Mouse (Mus musculus) megakaryocyte-erythroid progenitor cell, adult 5-6 weeks (primary cell): ENCODE measurements around the gene Krt25. TPM values are rescaled to one million over a fixed set of nuclear protein-coding genes. Genes with fewer than 3 reads are reported as not detected.
A peak's percentile ranks its signal among the peaks of the same experiment; 100 is the strongest.

Experiments
- ATAC-seq: replicated peaks from 2 replicates; pipeline ENCODE4 v1.8.0; 2016; ENCODE audit warnings: mild to moderate bottlenecking, inconsistent platforms; ENCODE audit not compliant: severe bottlenecking, poor library complexity, low FRiP score, low TSS enrichment
- total RNA-seq, 2 experiments: library from RNA; stranded (forward) in 1 of 2; stranded (reverse) in 1 of 2; fragments of 200-1000, 215-1000 nt in 1 of 2; fragments of >200 nt in 1 of 2; fragmentation: Nextera tagmentation in 1 of 2; gene quantifications; 2 replicates each; pipeline ENCODE4 v1.2.3; 2014 to 2017

Gene Krt25
- total RNA-seq (2014; fragmentation: Nextera tagmentation) (not detected in 2 replicates), total RNA-seq (2017) (not detected in 2 replicates)

DNA sequence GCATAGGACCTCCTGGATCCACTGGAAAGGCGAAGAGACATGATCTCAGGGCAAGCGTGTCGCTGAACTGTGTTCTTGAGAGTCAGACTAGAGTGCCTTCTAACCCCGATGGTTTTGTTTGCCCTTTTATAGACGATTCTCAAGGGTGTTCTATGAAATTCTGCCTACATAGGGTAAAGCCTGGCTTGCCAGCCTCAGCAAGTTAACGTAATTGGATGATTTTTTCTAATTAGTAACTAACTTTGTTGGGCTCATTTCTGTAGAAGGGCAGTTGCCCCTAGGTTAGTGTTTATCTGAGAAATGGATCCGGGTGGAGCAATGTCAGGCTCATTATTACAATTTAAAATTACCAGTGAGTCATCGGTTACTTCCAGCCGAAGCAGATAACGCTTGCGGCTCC lies at the start of gene Krt25:
Gene Krt25, minus strand, starts transcription at position 101 of the 400 bp plus-strand sequence.
- ATAC-seq: no peak

DNA sequence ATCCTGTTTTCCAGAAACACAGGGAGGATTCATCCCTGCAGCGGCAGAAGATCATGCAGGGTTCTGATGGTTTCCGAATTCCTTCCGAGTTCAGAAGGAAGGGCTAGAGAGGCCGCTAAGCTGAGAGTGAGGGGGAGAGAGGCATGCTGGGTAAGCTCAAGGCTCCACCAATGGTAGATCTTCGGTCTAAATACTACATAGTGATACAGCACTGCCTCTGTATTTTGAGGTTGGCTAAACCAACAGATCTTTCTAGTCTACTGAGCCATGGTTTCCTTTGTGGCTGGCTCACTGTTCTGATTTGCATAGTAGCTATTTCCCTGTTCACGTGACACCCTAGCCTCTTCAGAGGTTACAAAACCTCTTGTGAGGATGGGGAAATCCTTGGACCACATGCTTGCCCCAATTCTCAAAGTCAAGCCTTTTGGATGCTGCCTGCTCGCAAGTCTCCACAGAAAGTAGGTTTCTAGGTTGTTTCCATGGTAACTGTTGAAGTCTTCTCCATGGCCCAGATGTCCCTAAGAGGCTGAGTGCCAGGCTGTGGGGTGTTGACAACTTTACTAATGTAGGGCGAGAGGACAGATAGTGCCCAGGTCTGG lies 47.2 kb upstream of the Krt25 start:
- ATAC-seq: no peak

DNA sequence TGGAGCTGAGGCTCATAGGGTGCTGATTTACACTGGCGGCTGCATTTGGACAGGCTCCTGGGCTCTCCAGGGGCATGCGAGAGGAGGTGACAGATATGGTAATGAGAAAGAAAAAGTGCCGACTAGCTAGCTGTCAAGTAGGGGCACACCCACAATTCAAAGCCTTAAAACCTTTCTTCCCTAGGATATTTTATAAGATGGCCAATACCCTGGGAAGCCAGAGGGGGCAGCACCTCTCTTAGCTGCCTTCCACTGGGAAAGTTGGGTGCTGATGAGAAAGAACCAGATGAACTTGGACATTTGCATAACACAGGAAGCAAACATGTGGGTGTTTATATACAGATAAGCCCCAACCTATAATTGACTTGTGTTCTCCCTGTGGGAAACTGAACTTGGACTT lies 46.5 kb upstream of the Krt25 start:
- no peak for ATAC-seq

DNA sequence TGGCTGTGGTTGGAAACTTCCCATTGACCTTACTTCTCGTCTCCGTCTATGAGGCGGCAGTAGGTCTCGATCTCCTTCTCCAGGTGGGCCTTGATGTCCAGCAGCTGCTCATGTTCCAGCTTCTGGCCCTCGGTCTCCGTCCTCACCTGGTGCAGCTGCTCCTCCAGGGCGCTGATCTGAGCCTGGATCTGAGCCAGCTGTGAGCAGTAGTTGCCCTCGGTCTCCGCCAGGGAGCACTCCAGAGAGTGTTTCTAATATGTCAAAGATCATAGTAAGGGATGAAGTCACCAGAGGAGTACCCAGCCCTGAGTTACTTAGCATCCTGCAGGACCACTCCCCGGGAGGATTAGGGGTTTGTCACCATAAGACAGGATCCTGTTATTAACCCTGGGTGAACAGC lies 44.0 kb upstream of the Krt25 start:
- peak; percentile 52 for ATAC-seq

DNA sequence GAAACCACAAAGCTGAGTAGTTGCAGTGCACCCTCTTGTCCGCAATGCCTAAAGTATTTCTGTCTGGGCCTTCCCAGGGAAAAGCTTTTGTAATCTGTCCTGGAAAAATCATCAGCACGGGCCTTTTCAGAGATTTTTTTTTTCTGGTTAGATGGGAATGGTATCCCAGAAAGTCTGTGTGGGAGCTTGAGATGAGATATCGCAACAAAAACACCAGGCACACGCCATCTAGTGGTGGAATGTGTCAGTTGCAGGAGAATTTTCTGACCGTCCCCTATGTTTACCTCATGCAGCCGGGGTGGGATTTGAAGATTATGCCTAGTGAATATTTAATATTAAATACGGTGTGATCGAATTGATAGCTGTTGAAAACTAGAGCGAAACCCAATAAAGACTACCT lies 41.7 kb upstream of the Krt25 start:
- no peak for ATAC-seq

DNA sequence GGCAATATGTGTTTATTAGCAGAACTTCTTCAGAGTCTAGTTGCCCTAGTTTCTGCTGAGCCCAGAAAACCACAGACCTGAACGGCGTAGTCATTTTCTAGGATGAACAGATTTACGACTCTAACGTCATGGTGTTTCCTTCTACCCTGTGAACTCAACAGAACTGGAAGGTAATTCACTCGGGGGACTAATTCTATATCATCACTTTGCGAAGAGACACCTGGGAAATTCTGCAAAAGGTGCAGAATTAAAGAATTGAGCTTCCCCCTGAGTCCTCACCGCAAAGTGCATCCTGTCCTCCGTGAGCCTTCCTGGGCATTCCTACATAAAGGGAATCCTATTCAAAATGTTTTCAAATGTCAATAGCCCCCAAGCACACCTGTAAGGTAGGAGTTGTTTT lies 38.7 kb upstream of the Krt25 start:
- ATAC-seq: no peak

DNA sequence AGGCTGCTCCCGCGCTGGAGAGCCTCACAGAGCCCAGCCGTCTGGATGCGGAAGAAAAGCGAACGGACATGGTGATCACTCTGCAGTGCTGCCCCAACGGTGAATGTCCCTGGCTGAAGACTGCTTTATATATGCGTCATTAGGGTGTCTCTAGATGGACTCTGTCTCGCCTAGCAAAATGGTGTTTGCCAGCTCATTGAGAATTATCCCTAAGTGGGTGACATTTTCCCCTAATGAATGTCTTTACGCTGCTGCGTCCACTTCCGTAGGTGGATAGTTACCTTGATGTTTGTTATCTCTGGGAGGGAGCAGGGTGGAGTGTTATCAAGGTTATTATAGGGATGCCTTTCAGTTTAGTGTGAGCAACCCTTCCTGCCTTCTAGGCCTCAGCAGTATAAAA lies 28.3 kb upstream of the Krt25 start, which contains the start of gene Krt27:
Gene Krt27, minus strand, starts transcription at position 101 of the 400 bp plus-strand sequence.
- ATAC-seq: no peak

DNA sequence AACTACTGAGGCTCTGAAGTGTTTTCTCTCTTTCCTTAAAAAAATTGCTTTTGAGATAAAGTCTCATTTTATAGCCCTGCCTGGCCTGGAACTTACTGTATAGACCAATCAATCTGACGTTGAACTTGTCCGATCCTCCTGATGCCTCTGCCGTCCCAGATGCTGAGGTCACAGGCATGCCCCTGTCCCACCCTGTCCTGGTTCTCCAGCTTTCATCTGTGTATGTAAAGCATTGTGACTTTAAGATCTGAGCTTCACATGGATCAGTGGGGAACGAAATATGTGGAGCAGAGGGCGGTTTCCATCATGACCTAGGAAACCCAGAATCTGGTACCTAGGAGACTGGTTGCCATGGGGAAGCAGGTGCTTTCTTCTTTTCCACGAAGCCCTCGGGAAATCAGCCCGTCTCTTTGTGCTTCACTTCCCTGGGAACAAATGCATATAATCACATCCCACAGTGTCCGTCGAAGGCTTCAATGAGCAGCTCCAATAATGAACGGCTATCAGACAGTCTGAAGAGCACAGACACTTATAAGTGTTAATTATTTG lies 16.6 kb upstream of the Krt25 start:
- no peak for ATAC-seq

DNA sequence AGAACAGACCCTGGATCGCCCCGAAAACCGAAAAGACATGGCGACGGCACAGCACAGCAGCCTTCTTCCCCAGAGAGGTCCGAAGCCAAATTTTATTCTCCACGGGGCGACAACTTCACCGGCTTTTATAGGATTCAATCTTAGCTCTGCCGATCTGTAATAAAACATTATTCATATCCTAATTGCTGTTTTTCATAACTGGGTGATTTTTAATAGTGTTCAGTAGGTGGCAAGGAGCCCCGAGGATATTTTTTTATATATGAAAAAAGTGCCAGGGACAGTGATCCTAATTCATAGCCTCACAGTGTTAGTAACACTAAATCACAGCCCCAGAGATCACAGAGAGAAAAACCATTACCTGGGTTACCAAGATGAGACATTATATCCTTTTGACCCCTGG lies 15.1 kb upstream of the Krt25 start, which contains the start of gene Krt26:
Gene Krt26, minus strand, starts transcription at position 101 of the 400 bp plus-strand sequence.
- no peak for ATAC-seq

DNA sequence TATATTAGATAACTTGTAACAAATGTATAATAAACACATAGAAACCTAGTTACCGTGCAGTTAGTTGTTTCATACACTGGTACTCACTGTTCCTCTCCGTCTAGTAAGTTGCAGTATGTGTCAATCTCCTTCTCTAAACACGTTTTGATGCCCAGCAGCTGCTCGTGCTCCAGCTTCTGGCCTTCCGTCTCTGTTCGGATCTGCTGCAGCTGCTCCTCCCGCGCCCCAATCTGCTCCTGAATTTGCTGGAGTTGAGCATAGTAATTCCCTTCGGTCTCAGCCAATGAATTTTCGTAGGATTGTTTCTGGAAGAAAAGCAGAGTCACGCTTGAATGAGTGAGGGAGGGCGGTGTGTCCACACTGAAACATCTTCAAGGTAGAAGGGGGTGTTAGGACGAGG lies 10.7 kb upstream of the Krt25 start:
- ATAC-seq: no peak

DNA sequence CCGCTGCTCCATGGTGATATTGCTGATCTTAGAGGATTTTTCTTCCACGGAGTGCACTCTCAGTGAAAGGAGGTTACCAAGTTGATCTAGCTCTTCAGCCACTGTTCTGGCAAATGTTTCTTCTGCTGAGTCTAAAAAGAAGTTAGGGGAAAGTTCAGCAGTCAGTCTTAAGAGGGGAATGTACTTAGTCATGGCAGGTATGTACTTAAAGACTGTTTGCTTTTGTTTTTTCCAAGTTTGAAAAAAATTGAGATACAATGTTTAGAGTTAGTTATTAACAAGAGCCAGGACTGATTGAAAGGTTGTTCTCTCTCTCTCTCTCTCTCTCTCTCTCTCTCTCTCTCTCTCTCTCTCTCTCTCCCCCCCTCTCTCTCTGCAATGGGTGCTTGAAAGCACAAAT lies 6.9 kb upstream of the Krt25 start:
- no peak for ATAC-seq

DNA sequence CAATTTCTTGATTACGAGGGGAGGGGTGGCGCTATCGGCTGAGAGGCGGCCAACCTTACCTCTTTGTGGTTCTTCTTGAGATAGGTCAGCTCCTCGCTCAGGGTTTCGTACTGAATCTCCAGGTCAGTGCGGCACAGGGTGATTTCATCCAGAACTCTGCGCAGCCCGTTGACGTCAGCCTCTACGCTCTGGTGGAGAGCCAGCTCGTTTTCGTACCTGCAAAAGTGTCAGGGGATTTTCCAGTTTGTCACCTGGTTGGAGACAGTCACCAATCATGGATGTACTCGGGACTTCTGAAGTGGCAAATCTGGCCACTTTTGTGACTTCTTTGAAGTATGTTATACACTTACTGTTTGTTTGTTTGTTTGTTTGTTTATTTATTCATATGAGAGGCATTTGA lies 1.7 kb downstream of the Krt25 start:
- ATAC-seq: no peak

DNA sequence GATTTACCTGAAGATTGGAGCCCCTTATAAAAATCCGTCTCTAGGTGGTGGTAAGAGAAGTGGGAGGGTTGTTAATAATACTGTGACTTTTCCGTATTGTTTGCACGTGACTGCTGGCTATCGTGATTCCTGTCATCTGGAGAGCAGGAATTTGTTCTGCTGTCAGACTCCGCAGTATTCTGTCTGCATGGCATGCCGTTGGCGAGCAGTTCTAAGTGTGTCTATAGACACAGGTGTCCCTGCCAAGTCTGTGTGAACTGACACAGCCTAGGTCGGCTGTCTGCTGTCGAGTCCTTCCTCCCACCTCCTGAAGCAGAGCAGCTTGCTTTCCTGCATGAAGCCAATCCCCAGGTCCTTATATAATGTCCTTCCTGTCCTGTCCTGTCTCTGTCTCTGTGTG lies 3.6 kb downstream of the Krt25 start:
- no peak for ATAC-seq

DNA sequence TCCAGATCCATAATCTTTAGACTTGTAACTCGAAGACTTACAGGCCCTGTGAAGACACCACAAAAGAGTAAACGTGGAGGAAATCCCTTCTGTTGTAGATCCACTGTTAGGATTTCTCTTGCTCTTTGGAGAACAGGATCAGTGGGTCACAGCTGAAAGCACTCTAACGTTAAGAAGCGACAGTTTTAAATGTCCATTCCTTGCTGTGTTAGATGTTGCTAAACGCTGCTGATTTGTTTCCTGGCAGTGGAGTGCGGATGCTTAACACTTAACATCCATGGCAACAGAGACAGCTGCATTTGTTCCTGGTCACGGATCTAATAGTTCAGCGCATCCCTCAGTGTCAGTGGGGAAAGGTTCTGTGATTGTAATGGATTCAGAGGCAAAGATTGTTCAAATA lies 6.2 kb downstream of the Krt25 start:
- no peak for ATAC-seq

DNA sequence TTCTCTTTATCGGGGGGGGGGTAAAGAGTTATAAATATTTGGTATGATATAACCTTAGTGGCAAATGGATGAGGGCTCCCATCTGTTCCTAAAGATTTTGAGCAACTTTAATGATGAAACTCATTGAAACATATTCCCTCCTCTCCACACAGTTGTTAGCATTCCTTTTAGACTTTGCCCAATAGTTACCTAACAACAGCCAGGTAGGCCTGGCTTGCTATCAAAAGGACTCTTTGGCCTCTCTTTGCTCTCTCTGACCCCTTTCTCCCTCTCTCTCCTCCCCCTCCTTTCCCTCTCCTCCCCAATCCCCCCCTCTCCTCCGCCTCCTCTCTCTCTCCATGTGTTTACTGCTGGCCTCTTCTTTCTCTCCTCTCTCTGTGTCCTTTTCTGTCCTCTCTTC lies 8.2 kb downstream of the Krt25 start:
- no peak for ATAC-seq

DNA sequence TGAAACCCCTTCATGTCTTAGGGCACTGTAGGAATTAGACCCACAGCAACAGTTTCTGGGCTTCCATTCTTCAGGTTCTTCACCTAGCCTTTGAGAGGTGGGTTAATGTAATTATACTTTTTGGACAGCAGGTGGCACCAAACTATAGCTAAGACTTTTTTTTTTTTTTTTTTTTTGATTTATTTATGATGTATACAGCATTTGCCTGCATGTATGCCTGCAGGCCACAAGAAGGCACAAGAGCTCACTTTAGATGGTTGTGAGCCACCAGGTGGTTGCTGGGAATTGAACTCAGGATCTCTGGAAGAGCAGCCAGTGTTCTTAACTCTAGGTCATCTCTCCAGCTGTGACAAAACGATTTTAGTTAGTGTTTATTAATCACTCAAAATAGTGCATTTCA lies 11.9 kb downstream of the Krt25 start:
- peak; percentile 47; the same call in 1 of the 2 replicates for ATAC-seq

DNA sequence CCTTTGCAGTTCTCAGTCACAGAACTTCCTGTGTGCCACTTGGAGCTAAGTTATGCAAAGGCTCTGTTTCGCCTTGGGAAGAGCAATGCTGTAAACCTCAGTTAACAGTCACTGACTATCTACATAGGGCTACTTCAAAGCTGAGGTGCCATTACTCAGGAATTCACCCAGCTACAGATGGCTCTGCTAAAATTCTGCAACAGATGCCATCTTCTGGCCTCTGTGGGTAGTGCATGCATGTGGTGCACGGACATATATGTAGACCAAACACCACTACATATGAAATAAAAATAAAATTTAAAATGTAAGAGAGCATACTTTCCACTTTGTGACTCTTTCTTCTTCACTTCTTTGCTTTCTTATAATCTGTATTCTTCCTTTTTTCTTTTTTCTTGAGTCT lies 15.2 kb downstream of the Krt25 start:
- ATAC-seq: peak; percentile 67

DNA sequence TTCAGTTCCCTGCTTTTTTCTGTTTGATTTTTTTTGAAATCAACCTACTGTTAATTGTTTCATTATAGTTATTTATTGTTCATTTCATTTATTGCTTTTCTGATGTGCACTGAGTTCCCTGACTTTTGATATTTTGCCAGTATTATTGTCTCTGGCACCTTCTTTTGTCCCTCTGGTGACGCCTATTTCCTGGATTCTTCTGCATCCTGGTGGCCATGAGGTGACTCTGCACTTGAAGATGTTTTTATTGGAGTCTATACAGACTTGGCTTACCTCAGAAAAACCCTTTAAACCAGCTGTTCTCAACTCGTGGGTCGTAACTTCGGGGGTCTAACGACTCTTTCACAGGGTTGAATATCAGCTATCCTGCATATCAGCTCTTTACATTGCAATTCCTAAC lies 27.7 kb downstream of the Krt25 start:
- ATAC-seq: no peak

DNA sequence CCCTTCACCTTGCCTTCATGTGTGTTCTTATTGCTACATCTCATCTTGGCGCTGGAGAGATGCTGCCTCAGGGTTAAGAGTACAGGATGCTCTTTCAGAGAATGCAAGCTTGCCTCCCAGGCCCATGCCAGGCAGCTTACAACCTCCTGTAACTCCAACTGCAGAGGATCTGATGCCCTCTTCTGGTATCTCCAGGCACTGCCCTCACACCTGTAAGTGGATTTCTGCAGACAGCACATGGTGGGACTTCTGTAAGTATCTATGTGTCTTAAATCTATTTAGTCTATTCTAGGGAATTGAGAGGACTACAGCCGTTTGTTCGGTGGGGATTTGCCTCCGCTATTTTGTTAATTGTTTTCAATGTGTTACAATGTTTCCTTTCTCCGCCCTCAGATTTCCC lies 29.9 kb downstream of the Krt25 start:
- ATAC-seq: 0 out of 2 replicates have a peak, but pooled peaks have one; percentile 44

DNA sequence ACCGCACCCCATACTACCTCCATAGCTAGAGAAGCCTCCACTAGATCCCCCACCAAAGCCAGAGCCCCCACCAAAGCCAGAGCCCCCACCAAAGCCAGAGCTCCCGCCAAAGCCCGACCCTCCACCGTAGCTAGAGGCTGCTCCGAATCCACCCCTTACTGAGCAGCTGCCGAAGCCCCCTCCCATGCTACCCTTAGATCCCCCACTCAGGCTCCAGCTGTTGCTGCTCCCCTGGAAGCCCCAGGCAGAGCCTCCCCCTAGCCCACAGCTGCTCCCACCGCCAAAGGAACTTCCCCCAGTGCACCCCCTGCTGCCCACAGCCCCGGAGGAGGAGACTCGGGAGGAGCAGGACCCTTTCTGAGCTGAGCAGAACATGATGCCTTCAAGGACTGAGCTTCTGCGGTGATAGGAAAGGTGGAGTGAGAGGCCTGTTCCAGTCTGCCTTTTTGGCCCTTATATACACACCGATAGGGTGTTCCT lies 37.9 kb downstream of the Krt25 start, which contains the start of gene Krt24:
Gene Krt24, minus strand, starts transcription at position 430 of the 480 bp plus-strand sequence.
- ATAC-seq: no peak

DNA sequence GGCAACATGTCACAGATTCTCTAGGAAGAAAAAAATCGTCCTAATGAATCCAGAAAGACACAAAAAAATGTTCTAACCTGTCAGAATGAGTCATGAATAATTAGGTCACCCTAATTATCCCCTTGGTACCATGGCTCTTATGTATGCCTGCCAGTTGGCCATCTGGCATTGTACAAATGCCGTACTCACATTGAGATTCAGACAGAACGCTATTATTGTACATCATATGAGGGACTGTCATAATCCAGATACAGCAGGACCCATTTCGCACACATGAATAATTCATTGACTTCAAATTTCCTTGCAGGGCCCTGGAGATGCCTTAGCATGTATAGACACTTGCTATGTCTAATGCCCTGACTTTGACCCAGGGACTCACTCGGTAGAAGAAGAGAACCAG lies 38.7 kb downstream of the Krt25 start:
- no peak for ATAC-seq
